Mouse (Mus musculus): ENCODE measurements at regions not wholly inside any gene's neighbourhood (a gene's known extent, or its start where the extent isn't known, plus 50 kb on each side); places are given as distances from the start of the nearest gene placed in this dataset.

- no peak for ATAC-seq
Observed at GRCm38 (mm10) chr4:56036334-56036733, 504.1 kb upstream of the Klf4 start.

DNA sequence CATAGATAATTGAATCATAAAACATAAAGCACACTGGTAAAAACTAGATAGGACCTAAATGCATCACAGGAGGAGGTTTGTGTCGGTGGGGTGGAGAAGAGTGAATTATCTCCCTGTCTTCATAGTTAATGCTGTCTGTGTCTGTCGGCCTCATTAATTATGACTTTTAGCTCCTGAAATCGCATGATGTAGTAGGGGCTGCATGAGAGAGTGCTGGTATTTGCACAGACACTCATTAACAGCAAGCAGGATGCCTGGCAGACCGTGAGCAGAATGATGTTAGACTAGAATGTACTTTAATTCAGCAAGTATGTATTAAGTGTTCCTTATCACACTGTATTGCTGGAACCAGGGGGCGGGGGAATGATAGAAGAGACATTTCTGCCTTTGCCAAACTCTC is 503.3 kb upstream of the Klf4 start:
- ATAC-seq: no peak

DNA sequence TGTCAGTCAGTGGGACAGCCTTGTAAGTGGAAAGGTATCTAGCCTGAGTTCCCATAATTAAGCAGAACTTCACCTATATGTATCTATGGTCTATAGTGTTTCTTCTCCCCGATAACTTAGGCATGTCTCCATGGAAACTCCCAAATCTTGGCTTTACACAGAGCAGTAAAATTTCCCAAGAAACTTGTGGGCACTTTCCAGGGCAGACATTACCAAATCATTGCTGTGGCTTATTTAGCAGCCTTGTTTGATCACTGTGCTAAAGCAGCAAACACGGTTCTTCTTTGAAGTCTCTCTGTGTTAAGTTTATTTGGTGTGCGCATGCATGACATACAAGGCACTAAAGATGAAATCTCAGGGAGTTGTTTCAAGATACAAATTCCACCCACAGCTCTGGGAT is 496.2 kb upstream of the Klf4 start:
- no peak for ATAC-seq

DNA sequence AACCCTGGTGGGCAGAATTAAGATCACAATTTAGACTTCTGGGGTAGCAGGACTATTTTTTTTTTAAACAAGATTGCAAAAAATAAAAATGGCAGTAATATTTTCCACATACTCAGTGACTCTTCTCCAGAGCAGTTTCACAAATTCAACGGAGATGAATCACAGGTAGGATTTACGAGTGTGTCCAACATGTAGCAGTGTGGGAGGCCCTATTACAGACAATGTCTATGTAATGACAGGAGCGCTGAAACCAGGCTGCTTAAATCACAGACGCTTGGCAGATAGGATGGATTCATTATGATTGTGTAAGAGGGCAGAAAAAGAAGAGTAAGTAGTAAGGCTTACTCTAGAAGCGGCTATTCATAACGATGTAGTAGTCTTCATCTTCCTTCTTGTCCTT is 495.0 kb upstream of the Klf4 start:
- no peak for ATAC-seq

GRCm38 (mm10) chr4:56024478-56024877 is 492.2 kb upstream of the Klf4 start:
- no peak for ATAC-seq

GRCm38 (mm10) chr4:56018212-56018611 is 485.9 kb upstream of the Klf4 start:
- ATAC-seq: no peak

GRCm38 (mm10) chr4:56015481-56015880 is 483.2 kb upstream of the Klf4 start:
- no peak for ATAC-seq

- no peak for ATAC-seq
Observed at GRCm38 (mm10) chr4:56008287-56008686, 476.0 kb upstream of the Klf4 start.

- ATAC-seq: no peak
Observed at GRCm38 (mm10) chr4:56004227-56004626, 472.0 kb upstream of the Klf4 start.

- no peak for ATAC-seq
Observed at GRCm38 (mm10) chr4:56001312-56001731, 469.1 kb upstream of the Klf4 start.

DNA sequence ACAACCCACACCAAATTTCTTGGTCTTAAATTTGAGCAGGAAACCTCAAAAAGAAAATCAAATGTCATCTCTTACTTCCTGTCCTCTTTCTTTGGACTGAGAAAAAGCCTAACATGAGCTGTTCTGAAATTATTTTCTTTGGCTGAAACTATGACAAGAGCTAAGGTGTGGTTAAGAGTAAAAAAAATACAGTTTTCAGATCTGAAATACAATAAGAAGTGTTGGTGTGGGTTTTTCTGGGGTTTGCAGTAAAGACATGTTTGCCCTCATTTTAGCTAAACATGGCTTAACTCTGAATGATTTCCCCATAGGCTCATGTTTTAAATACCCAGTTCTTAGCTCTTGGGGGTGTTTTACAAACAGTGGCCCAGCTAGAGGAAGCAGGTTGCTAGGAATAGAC is 451.8 kb upstream of the Klf4 start:
- no peak for ATAC-seq

DNA sequence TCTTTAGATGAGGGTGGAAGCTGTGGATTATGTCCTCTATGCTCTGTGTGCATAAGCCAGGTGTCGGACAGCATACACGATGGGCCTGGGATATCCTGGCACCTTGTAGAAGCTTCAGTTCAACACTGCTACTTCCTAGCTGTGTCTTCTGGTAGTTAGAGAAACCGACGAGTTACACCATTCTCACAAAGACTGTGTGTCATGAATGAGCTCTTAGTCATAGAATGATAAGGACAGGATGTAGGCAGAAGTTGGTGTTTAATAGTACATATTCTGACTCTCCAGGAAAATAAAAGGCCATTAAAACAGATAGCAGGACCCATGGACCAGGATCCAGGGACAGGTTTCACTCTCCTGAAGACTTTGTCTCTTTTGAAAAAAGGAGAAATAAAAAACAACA is 446.3 kb upstream of the Klf4 start:
- ATAC-seq: no peak

DNA sequence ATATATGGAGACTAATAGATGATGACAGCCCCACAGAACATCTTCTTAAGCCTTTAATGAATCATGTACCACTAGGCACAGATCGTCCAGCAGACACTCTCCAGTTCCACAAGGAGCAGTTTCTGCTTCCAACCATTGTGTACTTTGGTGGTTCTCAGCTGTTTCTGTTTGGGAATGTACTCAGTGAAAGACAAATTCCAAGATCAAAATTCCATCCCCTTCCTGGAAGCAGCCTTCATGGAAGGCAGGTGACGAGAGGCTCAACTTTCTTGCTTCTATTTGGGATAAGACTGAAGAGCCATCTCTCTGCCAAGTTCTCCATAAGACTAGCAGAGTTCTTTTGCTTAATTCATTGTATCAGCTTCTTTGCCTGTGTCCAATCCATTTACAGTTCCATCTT is 444.0 kb upstream of the Klf4 start:
- ATAC-seq: no peak

DNA sequence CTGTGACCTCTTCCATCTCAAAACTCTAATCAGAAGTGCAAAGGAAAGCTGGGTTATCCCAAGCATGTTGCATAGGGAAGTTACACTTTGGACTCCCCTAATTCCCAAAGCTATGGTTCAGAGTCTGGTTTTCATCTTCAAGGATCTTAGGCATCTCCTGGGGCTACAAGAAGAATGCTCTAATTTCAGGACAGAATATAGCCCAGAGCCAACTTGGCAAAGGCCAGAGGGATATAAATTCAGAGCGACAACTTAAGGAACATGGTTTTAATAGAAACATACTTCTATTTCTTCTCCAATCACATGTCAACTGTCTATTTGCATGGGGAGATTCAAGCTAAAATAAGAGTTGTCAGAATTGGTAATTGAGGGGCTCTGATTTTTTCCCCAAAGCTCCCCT is 441.4 kb upstream of the Klf4 start:
- no peak for ATAC-seq

DNA sequence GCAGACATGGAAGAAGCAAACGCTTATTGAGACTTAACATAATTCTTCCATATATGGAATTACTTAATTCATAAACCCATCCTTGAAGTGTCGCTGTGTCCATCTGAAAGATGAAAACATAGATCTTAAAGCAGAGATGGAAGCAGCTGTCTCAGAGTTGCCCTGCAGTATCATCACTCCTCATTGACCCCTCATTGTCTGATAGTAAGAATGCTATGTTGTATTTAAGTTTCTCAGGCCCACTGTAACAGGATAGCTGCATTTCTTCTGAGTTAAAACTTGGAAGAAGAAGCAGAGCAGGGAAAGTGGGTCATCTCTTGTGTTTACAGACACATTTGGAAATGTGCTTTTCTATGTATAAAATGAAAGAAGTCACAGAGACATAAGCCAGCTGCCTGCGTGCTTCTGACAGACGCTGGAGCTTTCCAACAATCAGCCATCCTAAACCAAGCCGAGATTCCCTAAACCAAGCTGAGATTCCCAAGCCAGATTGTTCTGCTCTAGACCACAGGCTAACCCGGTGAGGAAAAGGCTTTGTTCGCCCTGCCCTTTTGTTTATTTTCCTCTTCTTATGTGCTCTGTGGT is 440.1 kb upstream of the Klf4 start:
- ATAC-seq: no peak

GRCm38 (mm10) chr4:55960063-55960462 is 427.8 kb upstream of the Klf4 start:
- ATAC-seq: no peak

GRCm38 (mm10) chr4:55953701-55954100 is 421.4 kb upstream of the Klf4 start:
- no peak for ATAC-seq

DNA sequence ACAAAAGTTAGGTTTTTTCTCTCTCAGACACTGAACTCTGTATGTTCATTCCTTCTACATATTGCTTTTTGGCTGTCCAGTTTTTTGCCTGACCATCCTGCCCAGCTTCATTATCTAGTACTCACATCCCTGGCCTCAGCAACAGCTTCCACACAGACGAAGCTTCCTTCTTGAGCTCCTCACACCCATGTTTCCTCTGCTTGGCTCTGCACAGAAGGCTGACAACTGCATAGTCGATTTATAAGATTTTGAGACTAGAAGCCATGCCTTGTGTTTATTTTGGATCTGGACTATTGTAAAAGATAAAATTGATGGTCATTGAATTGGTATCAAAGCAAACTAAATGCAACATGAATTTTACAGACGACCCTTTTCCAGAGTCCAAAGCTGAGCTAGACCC is 420.0 kb upstream of the Klf4 start:
- no peak for ATAC-seq

GRCm38 (mm10) chr4:55941423-55941822 is 409.2 kb upstream of the Klf4 start:
- no peak for ATAC-seq

DNA sequence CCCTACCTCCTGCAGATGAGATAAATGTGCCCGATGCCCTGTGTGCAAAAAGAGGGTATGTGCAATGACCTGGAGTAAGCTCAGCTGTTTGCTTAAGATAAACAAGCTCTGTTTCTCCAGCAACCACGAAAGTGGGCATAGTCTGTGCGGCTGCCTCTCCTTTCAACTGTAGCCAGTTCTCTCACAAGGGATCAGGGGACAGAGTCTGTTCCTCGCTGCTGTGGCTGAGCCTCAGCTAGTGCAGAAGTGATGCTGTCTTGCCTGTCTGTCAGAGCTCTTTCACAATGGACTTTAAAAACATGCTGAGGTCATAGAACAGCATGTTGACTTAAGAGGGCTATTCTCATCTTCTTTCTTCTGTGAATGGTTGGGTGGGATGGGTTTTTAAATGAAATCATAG is 406.1 kb upstream of the Klf4 start:
- ATAC-seq: no peak

GRCm38 (mm10) chr4:55937833-55938232 is 405.6 kb upstream of the Klf4 start:
- no peak for ATAC-seq

GRCm38 (mm10) chr4:55929141-55929782 is 397.0 kb upstream of the Klf4 start:
- ATAC-seq: no peak

DNA sequence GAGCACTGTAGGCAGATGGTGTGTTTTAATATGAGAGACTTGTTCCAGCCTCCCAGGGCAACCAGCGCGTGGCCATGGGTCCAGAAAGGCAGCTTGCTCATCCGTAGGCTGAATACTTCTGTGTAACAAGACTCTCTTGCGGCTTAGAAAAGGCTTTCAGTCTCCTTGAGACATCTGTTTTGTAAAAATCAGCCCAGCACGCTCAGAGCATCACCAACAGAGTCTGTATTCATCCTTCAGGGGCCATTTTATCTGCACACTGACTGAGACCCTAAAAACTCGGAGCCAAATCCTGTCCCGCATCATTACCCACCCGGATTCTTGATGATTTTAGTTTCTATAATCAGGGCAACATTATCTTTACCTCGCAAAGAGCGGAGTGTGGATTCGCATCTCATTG is 396.4 kb upstream of the Klf4 start:
- ATAC-seq: no peak

- ATAC-seq: no peak
Observed at GRCm38 (mm10) chr4:55928196-55928595, 395.9 kb upstream of the Klf4 start.

GRCm38 (mm10) chr4:55927391-55927790 is 395.1 kb upstream of the Klf4 start:
- no peak for ATAC-seq

Data from inflammation-experienced regulatory T-cells, adult 6 months (primary cell).